Mouse (Mus musculus) spleen, postnatal 14 days (tissue): ENCODE data around the gene Emc8.

Experiments
- DNase-seq, 2 experiments: peaks; one replicate each; pipeline ENCODE4 v3.0.0; 2021 to 2022; ENCODE audit warnings: low spot score in 2 of 2

Gene Emc8

DNA sequence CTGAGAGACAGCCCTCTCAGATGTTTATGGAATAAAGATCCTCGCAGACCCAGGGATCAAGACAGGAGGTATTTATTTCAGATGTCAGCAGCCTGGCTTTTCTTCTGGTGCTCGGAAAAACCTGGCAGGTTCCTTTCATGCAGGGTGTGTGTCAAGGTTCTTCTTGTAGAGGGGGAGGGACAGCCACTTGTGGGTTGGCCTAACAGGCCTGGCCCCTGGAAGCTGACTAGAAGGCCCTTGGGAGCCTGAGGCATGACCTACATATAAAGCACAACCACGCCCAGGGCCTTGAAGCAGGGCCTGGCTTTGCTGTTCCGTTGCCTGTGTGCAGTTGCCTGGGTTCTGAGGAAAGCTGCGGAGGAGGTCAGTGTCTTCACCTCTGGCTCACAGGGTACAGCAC is 16.7 kb upstream of the Emc8 start:
- DNase-seq: no peak

- no peak for DNase-seq
These were observed 15.7 kb upstream of the Emc8 start for GRCm38 (mm10) chr8:120684082-120684481.

GRCm38 (mm10) chr8:120683602-120684001 is 15.2 kb upstream of the Emc8 start:
- peak; percentile 66 to 76 for DNase-seq

DNA sequence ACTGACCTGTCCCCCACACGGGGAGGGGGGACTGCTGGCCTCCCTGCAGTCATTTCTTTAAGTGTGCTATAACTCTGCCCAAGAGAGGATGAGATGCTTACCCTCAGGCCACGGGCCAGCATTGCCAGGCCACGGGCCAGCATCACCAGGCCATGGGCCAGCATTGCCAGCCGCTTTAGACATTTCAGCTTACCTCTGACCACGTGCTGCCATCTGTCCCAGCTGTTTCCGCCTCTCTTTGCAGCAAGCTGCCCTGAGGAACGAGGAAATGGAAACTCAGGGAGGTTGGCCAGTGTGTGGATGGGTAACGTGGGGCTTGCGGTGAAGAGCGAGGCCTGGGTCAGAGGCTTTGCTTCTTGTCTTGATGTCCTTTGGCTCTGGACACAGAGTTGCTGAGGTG is 12.7 kb upstream of the Emc8 start:
- no peak for DNase-seq

- DNase-seq: peak in 1 of 2 experiments; percentile 54
These were observed 12.0 kb upstream of the Emc8 start for GRCm38 (mm10) chr8:120680405-120680804.

DNA sequence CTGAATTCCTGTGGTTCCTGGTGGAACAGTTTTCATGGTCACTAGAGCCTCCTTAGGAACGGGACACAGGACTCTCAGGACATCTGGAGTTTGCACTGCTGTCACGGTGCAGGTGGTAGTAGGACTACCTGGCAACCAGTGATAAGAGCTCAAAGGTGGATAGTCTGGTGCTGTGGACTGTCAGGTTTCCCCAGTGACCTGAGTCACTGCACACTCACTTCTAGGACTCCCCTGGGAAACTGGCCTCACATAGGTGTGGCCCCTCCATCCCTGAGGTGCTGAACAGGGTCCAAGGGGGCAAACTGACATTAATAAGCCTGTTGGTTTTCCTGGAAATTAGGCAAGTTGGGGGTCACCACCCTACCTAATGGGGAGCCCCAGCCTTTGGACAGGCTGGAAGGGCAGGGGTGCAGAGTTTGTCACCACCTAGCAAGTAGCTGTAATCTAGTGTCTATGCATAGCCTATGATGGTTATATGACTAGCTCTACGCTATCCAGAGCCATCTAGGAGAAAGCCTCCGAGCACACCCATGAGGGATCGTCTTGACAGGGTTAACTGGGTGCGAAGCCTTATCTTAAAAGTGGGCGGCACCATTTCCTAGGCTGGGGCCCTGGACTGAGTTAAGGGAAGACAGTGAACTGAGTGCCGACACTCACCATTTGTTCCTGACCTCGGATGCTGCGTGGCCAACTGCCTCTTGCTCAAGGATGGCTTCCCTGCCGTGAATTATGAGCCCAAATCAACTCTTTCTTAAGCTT is 11.4 kb upstream of the Emc8 start:
- no peak for DNase-seq

- DNase-seq: peak; percentile 66 to 79
These were observed 10.1 kb upstream of the Emc8 start for GRCm38 (mm10) chr8:120678447-120678846.

GRCm38 (mm10) chr8:120675718-120676117 is 7.3 kb upstream of the Emc8 start:
- DNase-seq: no peak

GRCm38 (mm10) chr8:120673298-120673697 is 4.9 kb upstream of the Emc8 start:
- DNase-seq: no peak

GRCm38 (mm10) chr8:120672626-120673229 is 4.4 kb upstream of the Emc8 start:
- no peak for DNase-seq

- no peak for DNase-seq
These were observed 3.4 kb upstream of the Emc8 start for GRCm38 (mm10) chr8:120671775-120672174.

DNA sequence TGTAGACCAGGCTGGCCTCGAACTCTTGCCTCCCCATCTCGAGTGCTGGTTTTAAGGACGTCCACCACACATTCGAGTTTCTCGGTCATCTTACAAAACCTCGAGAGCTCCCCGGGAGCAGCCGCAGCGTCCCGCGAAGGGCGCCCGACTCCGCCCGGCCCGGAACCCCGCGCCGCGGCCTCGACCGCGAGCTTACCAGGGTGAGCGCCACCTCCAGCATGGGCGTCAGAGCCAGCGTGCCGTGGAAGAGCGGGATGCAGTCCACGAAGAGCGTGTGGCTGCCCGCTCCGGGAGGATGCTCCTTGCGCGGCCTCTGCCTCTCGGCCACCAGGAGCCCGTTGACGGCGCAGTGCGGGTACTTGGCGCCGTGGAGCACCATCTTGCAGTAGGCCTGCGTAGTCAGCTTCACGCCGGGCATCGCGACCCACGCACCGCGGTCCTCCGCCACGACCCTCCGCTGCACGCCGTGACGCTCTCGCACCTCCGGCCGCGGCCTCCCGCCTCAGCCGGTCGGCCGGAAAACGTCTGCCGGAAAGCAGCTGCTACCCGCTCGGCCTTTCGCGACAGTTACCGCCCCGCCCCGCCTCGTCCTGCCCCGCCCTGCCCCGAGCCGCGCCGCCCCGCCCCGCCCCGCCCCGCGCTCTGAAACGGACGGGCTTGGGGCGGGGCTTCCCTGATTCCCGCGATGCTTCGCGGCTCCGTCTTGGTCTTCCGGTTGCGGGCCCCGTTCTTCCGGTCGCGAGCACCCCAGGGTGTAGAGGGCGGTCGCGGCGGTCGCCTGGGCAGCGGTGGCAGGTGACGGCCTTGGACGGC is 606 bp downstream of the Emc8 start, which contains the start of the genes Gm27021 and Cox4i1:
TSS of gene Gm27021 (minus strand) at position 519 of the 813 bp plus-strand sequence.
TSS of gene Cox4i1 (plus strand) at position 662 of the 813 bp plus-strand sequence.
- DNase-seq: peak; percentile 86 to 91

GRCm38 (mm10) chr8:120666807-120667470 is 1.4 kb downstream of the Emc8 start:
- DNase-seq: no peak

- peak in 1 of 2 experiments; percentile 26 for DNase-seq
These were observed 2.5 kb downstream of the Emc8 start for GRCm38 (mm10) chr8:120665726-120666455.

DNA sequence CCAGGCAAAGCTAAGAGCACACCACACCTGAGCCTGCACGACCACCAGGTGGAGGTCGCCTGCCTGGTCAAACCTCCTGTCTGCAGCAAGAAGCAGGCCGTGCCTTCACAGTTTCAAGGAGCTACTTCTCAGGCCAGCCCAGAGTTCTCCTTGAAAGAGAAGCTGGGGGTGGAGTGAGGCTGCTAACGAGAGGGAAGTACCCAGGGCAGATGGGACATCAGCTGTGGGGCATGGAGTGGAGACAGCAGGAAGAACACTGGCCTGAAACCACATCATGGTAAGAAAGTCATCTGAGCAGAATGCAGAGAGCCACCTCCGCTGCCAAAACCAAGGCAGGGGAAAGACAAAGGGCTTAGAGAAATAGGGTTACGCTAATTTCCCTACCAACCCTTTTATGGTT is 3.8 kb downstream of the Emc8 start:
- DNase-seq: no peak

DNA sequence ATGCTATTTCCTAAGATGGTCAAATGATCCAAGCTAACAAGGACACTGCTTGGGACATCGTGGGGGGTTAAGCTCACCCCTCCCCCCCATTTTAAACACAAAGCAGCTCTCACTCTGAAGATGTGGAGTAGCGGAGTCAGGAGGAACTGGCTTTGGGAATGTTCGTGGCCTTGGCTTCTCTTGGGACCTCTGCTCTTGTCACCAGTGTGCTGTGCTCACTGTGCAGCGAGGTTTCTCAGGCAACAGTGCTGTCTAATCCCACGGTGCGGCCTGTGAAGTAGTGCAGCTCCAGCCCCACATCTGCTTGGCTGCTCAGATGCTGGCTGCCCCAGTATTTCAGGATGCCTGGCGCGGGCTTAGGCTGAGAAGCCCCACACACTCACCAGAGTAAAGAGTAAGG is 11.0 kb downstream of the Emc8 start:
- DNase-seq: no peak

DNA sequence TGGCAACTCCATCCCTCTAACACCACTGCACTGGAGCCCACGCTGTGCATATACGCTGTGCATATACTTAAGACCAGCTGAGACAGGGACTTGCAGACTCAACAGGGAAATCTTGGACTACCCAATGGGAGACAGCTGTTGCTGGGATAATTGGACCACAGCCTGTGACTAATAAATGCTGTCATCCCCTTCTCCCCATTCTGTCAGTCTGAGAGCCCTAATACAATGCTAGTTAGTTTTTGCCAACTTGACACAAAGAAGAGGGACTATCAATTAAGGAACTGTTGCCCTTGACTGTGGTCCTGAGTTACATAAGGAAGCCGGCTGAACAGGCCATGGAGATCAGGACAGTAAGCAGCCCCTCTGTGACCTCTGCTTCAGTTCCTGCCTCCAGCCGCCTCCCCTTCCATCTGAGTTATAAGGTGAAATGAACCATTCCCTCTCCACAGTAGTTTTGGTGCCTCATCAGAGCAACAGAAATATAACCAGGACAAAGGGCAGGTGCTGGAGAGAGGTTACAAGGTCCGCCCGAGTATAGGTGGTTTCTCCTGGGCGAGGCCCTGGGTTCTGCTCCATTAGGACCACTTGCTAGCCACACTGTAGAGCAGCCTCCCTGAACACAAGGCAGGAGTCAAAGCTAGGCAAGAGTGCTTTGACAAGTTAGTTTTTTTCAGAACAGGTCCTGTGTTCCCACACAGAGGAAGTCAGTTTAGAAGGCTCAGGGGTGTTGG is 11.9 kb downstream of the Emc8 start:
- DNase-seq: no peak

DNA sequence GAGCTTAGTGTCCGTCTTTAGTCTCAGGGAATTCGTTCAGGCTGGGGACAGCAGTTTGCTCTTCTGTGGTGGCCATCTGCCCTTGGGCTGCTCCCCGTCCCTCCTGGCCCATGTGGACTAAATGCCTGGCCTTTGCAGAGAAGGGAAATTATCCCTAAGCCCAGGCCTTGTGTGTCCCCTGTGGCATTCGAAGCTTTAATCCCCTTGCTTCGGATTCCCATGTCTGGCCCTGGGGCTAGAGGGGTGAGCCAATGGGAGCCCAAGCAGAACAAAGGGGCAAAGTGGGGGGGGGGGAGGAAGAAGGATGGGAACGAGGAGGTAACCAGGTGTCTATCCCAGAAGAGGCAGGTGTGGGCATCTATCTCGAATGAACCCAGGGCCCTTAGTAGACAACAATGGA is 20.8 kb downstream of the Emc8 start, which contains the start of gene 1190005I06Rik:
TSS of gene 1190005I06Rik (minus strand) at position 101 of the 400 bp plus-strand sequence.
- DNase-seq: no peak

DNA sequence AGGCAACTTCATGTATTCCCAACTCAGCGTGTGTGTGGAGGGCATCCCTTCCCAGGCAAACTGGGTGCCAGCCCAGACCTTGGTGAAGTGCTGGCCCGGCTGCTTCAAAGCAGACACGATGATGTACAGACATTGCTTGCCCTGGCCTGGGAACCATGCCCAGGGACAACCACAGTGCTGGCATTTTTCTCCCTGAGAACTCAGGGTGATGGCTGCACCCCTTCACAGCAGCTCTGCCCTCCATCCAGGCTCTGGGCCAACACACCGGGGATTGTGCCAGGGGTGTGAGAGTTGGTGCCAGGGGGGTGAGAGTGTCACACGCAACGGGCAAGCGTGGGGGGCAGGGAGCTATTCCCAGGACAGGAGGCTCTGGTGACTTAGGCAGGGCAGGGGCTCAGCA is 23.7 kb downstream of the Emc8 start:
- no peak for DNase-seq

DNA sequence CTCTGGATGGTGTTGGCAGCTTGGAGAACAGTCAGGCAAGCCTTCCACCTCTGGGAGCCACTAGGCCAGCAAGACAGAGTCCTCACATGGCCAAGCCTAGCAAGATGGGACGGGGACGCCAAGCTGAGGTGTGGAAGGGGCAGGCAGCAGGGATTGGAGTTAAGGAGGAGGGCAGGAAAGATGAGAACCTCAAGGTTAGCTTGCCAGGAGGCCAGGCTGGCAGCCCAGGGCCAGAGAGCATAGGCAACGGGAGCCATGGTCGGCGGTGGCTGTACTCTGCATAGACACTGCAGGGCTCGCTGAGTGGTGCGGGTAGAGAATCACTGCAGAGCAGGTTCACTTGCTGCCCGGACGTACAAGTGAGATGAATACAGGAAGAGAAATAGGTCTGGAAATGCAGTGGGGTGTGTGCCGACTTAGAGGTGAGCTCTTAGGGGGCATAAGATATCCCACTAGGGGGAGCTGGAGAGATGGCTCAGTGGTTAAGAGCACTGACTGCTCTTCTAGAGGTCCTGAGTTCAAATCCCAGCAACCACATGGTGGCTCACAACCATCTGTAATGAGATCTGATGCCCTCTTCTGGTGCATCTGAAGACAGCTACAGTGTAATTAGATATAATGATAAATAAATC is 26.2 kb downstream of the Emc8 start:
- no peak for DNase-seq
